Mouse (Mus musculus) bone marrow macrophage, adult 2 months (primary cell): ENCODE data around the gene Wapl.

Experiments
- CTCF ChIP-seq: IDR thresholded peaks from 2 replicates; pipeline ENCODE4 v1.5.1; 2012; ENCODE audit warnings: low read depth, mild to moderate bottlenecking, low read length, moderate library complexity
- POLR2A ChIP-seq: IDR thresholded peaks from 2 replicates; pipeline ENCODE4 v1.6.1; 2012; ENCODE audit warnings: mild to moderate bottlenecking, low read depth, low read length, borderline replicate concordance

GRCm38 (mm10) chr14:34793406-34794037, 119.8 kb downstream of the Wapl start:
- TF ChIP-seq CTCF = no peak
- TF ChIP-seq POLR2A = no peak
